Mouse (Mus musculus) heart, postnatal 0 days (tissue): ENCODE measurements at regions not wholly inside any gene's neighbourhood (a gene's known extent, or its start where the extent isn't known, plus 50 kb on each side); places are given as distances from the start of the nearest gene placed in this dataset.

Source experiments
- ATAC-seq: fragments of 200-750 bp; cut with Nextera tagmentation; 2 replicates; pipeline ENCODE4 v1.8.0; 2017; ENCODE audit warnings: low read depth, moderate number of reproducible peaks, moderate library complexity; ENCODE audit not compliant: insufficient read depth
- DNase-seq: peaks from one replicate; pipeline ENCODE4 v3.0.0-alpha.2; 2016; ENCODE audit warnings: low spot score
- H3K27ac ChIP-seq: fragments of 300-500 bp; sonication (generic); 2 replicates; pipeline ENCODE4 v1.5.1; 2014; ENCODE audit warnings: low read depth, mild to moderate bottlenecking
- H3K27me3 ChIP-seq: fragments of 300-500 bp; sonication (generic); 2 replicates; pipeline ENCODE4 v1.6.1; 2014; ENCODE audit warnings: low read length, mixed read lengths; ENCODE audit not compliant: control insufficient read depth, insufficient read depth
- H3K36me3 ChIP-seq: fragments of 300-500 bp; sonication (generic); replicated peaks from 2 replicates; pipeline ENCODE4 v1.6.1; 2014; ENCODE audit warnings: low read length, mixed read lengths; ENCODE audit not compliant: control insufficient read depth, insufficient read depth
- H3K4me1 ChIP-seq: fragments of 300-500 bp; sonication (generic); 2 replicates; pipeline ENCODE4 v1.6.1; 2014; ENCODE audit warnings: antibody characterized with exemption; ENCODE audit not compliant: control insufficient read depth, insufficient read depth
- H3K4me2 ChIP-seq: fragments of 300-500 bp; sonication (generic); 2 replicates; pipeline ENCODE4 v1.6.1; 2014; ENCODE audit warnings: low read depth, mild to moderate bottlenecking, low read length, moderate library complexity
- H3K4me3 ChIP-seq: fragments of 300-500 bp; sonication (generic); 2 replicates; pipeline ENCODE4 v1.5.1; 2014; ENCODE audit warnings: low read depth, low read length
- H3K9ac ChIP-seq: fragments of 300-500 bp; sonication (generic); replicated peaks from 2 replicates; pipeline ENCODE4 v1.6.1; 2014; ENCODE audit warnings: low read depth, low read length, mixed read lengths
- H3K9me3 ChIP-seq: fragments of 300-500 bp; sonication (generic); replicated peaks from 2 replicates; pipeline ENCODE4 v1.6.1; 2016; ENCODE audit warnings: low read length; ENCODE audit not compliant: control insufficient read depth
- CTCF ChIP-seq: IDR thresholded peaks from 2 replicates; pipeline ENCODE4 v1.5.1; 2016; ENCODE audit warnings: antibody characterized with exemption, control low read depth, low read depth
- EP300 ChIP-seq: IDR thresholded peaks from 2 replicates; pipeline ENCODE4 v1.6.1; 2016; ENCODE audit warnings: antibody characterized with exemption, low read depth
- WGBS: fragments of 180-500 bp; shearing (Covaris S2); extraction: QIAGEN DNeasy Blood & Tissue Kit; methylation state at CpG from one replicate; pipeline ENCODE4 v1.1.7; 2014; 5-methylcytosine and 5-hydroxymethylcytosine counted together

DNA sequence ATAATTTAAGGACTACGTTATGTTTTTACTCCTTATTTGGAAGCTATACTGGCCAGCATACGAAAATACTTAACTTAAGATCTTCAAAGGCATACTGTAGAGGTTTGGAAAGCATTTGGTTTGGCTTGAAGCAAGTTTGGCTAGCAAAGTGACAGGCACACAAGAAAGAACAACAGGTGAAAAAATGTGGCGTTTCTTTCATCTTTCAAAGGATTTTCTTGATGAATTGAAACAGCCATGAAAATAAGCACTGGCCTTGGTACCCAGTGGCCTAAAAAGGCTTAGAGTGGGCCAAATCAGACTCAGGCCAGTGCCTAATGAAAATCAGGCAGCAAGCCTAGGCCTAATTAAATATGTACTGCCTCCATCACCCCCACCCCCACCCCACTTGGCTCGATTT is 119.4 kb downstream of the Mterf1b start:
- H3K27ac ChIP-seq: peak overlapping the region; percentile 41; the same call in 1 of the 2 replicates
- H3K9me3 ChIP-seq: no peaks in the 10 kb centered on the region

DNA sequence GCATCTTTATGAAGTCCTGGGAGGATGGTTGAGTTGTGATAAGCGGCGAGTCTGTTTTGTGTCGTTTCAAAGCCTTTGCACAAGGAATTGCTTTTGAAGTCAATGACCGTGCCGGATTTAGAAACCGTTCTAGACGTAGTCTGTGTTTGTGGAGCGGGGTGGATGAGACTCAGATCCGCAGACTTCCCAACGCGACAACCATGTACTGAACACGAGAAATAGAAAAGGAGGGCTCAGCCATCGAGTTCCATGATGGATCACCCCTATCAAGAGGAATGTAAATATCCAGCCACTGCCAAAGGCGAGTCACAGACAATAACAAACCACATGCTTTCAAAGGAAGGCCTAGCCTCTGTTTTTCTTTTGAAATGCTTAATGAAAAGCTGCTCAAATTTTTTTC is 120.5 kb downstream of the Mterf1b start:
- Histone ChIP-seq H3K36me3 (no peaks in the 10 kb centered on the region), H3K9me3 (no peaks in the 10 kb centered on the region), H3K27me3 (no peaks in the 10 kb centered on the region), H3K4me3 (no peak overlapping the region), H3K27ac (peak overlapping the region; percentile 34; the same call in 1 of the 2 replicates), H3K4me1 (peaks cover 15% of the 10 kb centered on the region; the same call in 1 of the 2 replicates), H3K4me2 (no peak overlapping the region), H3K9ac (no peak overlapping the region)
- 56% methylated on average over 14 of the region's 14 CpGs for WGBS
- TF ChIP-seq EP300 (no peak), CTCF (no peak)
- ATAC-seq (no peak), DNase-seq (no peak)

More for the DNA sequence above, 119.4 kb downstream of the Mterf1b start:
- no peak overlapping the region for H3K4me2 ChIP-seq
- DNase-seq: no peak
- no peaks in the 10 kb centered on the region for H3K27me3 ChIP-seq
- peaks cover 15% of the 10 kb centered on the region; the same call in 1 of the 2 replicates for H3K4me1 ChIP-seq
- WGBS: 60% methylated on average over 4 of the region's 4 CpGs
- H3K4me3 ChIP-seq: no peak overlapping the region
- H3K36me3 ChIP-seq: no peaks in the 10 kb centered on the region
- H3K9ac ChIP-seq: no peak overlapping the region
- TF ChIP-seq EP300: no peak
- TF ChIP-seq CTCF: no peak
- no peak for ATAC-seq

DNA sequence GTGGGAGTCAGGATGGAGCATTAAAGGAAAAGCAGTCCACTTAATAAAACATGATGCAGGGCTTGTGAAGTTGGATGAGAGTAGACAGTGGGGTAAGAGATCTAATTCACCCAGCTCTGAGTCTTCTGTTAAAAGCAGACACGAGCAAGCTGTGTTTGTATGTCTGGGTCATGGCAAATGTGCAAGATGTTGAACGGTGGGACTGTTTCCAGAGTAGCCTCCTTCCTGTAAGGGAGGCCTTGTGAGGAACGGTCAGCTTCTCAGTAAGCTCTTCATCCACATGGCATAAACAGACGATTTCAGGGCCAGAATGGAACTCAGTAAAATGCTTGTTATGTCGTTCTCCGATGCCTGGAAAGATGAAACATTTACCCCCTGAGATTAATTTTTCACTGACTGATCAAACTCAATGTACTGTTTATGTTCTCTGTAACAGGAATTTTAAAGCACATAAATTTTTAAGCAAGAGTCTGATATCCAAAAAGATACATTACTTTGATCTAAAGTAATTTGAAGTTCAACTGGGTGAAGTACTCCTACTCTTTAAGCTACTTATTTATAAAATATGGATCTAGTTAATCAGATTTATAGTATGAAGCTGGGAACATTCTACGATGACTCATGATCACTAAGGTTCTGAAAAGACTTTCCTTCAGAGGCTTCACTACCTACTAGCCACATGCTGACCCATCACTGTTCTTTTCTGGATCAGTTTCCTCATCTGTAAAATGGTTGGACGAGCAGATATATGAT is 130.6 kb downstream of the Mterf1b start:
- WGBS: 72% methylated on average over 8 of the region's 8 CpGs
- Histone ChIP-seq H3K4me1 (peaks cover 17% of the 10 kb centered on the region), H3K4me2 (no peak overlapping the region), H3K9ac (no peak overlapping the region), H3K9me3 (no peaks in the 10 kb centered on the region), H3K4me3 (no peak overlapping the region), H3K36me3 (no peaks in the 10 kb centered on the region), H3K27me3 (no peaks in the 10 kb centered on the region), H3K27ac (no peak overlapping the region)
- DNase-seq (no peak), ATAC-seq (no peak)
- TF ChIP-seq CTCF: no peak
- TF ChIP-seq EP300: no peak

DNA sequence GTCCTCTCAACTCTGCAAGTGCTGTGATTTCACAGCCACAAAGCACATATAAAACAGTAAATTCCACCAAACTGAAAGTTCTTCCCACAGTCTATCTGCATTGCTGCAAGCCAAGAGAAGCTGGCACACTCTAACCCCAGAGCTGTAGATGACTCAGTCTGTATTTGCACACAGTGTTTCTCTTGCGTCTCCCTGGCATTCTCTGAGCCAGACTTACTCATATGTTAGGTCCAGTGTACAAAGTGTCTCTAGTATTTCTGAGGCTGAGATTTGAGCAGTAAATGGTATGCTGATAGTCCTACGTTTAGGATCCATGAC is 131.2 kb downstream of the Mterf1b start:
- Histone ChIP-seq H3K9me3 (no peaks in the 10 kb centered on the region), H3K9ac (no peak overlapping the region), H3K4me1 (peaks cover 17% of the 10 kb centered on the region), H3K4me3 (no peak overlapping the region), H3K27me3 (no peaks in the 10 kb centered on the region), H3K4me2 (no peak overlapping the region), H3K36me3 (no peaks in the 10 kb centered on the region), H3K27ac (no peak overlapping the region)
- DNase-seq: no peak
- no peak for ATAC-seq
- TF ChIP-seq CTCF: no peak
- no peak for TF ChIP-seq EP300
- 50% methylated on average over 2 of the region's 2 CpGs for WGBS

DNA sequence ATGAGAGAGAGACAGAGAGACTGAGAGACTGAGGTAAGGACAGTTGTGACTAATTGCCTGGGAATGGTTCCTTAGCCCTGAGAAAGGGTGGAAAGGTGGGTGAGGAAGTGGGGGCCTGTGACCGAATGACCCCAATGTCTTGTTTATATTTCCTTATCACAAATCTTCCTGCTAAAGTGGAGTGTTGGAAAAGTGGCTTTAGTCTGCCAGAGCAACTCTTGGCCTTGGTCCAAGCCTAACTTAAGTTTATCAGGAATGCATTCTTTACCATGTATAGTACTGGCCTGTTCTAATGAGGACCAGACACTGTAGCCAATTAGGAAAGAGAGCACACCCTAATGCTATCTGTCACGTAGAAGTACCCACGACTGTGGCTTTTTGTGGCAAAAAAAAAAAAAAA is 133.6 kb downstream of the Mterf1b start:
- DNase-seq (peak; percentile 87), ATAC-seq (peak; percentile 92)
- no peaks in the 10 kb centered on the region for H3K36me3 ChIP-seq
- H3K4me1 ChIP-seq: peaks cover 17% of the 10 kb centered on the region
- H3K9me3 ChIP-seq: no peaks in the 10 kb centered on the region
- H3K27me3 ChIP-seq: no peaks in the 10 kb centered on the region
- 0% methylated on average over 3 of the region's 3 CpGs for WGBS
- no peak overlapping the region for H3K9ac ChIP-seq
- H3K4me3 ChIP-seq: no peak overlapping the region
- H3K27ac ChIP-seq: peak overlapping the region; percentile 89
- H3K4me2 ChIP-seq: no peak overlapping the region
- TF ChIP-seq EP300: peak; percentile 79
- no peak for TF ChIP-seq CTCF
